Mouse (Mus musculus) forebrain, embryonic 16.5 days (tissue): ENCODE data around the gene Npdc1. TPM values are rescaled to one million over a fixed set of nuclear protein-coding genes. Genes with fewer than 3 reads are reported as not detected.

Experiments used
- ATAC-seq: fragments of 200-750 bp; cut with Nextera tagmentation; 2 replicates; pipeline ENCODE4 v1.8.0; 2017; ENCODE audit warnings: mild to moderate bottlenecking, moderate library complexity
- H3K27ac ChIP-seq: fragments of 300-500 bp; sonication (generic); 2 replicates; pipeline ENCODE4 v1.5.1; 2014; ENCODE audit warnings: low read length, control low read depth
- H3K27me3 ChIP-seq: fragments of 300-500 bp; sonication (generic); replicated peaks from 2 replicates; pipeline ENCODE4 v1.6.1; 2014; ENCODE audit warnings: low read length; ENCODE audit not compliant: control insufficient read depth, insufficient read depth
- H3K36me3 ChIP-seq: fragments of 300-500 bp; sonication (generic); 2 replicates; pipeline ENCODE4 v1.6.1; 2014; ENCODE audit not compliant: control insufficient read depth, insufficient read depth
- H3K4me1 ChIP-seq: fragments of 300-500 bp; sonication (generic); replicated peaks from 2 replicates; pipeline ENCODE4 v1.6.1; 2014; ENCODE audit warnings: low read length; ENCODE audit not compliant: control insufficient read depth, insufficient read depth
- H3K4me2 ChIP-seq: fragments of 300-500 bp; sonication (generic); 2 replicates; pipeline ENCODE4 v1.6.1; 2014; ENCODE audit warnings: mild to moderate bottlenecking, low read length, control low read depth
- H3K4me3 ChIP-seq: fragments of 300-500 bp; sonication (generic); replicated peaks from 2 replicates; pipeline ENCODE4 v1.5.1; 2014; ENCODE audit warnings: mild to moderate bottlenecking, low read length, control low read depth
- H3K9ac ChIP-seq: fragments of 300-500 bp; sonication (generic); replicated peaks from 2 replicates; pipeline ENCODE4 v1.6.1; 2014; ENCODE audit warnings: low read depth, low read length, control low read depth
- H3K9me3 ChIP-seq: fragments of 300-500 bp; sonication (generic); 2 replicates; pipeline ENCODE4 v1.6.1; 2016; ENCODE audit warnings: low read length; ENCODE audit not compliant: control insufficient read depth
- WGBS: fragments of 180-500 bp; shearing (Covaris S2); extraction: QIAGEN DNeasy Blood & Tissue Kit; methylation state at CpG from one replicate; pipeline ENCODE4 v1.1.7; 2014; 5-methylcytosine and 5-hydroxymethylcytosine counted together
- polyA plus RNA-seq: library from polyadenylated mRNA; unstranded; fragments of >200 nt; fragmentation: Nextera tagmentation; extraction: Ambion mirVana; gene quantifications from 2 replicates; pipeline ENCODE4 v1.2.1, GENCODE M21; 2015

The Npdc1 gene
- polyA plus RNA-seq, 1 experiment from 2014 or later: 515 TPM

GRCm38 (mm10) chr2:25364761-25365090 is 34.4 kb upstream of the Npdc1 start:
- Histone ChIP-seq H3K36me3 (no peaks in the 10 kb centered on the region), H3K27me3 (peaks cover 21% of the 10 kb centered on the region), H3K9me3 (no peaks in the 10 kb centered on the region), H3K4me2 (peak overlapping the region; percentile 99), H3K9ac (no peak overlapping the region), H3K27ac (no peak overlapping the region), H3K4me3 (peak overlapping the region; percentile 61), H3K4me1 (peaks cover 9% of the 10 kb centered on the region)
- peak; percentile 18; the same call in 1 of the 2 replicates for ATAC-seq
- 32% methylated on average over 9 of the region's 9 CpGs for WGBS

- under 1% methylated on average over 54 of the region's 54 CpGs for WGBS
- Histone ChIP-seq H3K36me3 (no peaks in the 10 kb centered on the region), H3K27me3 (peaks cover 21% of the 10 kb centered on the region), H3K27ac (no peak within 1 kb of the TSS), H3K9me3 (no peaks in the 10 kb centered on the region), H3K9ac (peak within 1 kb of the TSS; percentile 67), H3K4me1 (peaks cover 9% of the 10 kb centered on the region), H3K4me3 (peak within 1 kb of the TSS; percentile 61), H3K4me2 (peak within 1 kb of the TSS; percentile 99)
- peak; percentile 74 for ATAC-seq
Measured at GRCm38 (mm10) chr2:25365091-25365761, 33.9 kb upstream of the Npdc1 start, which contains the start of gene Uap1l1. Gene Uap1l1, minus strand, starts transcription at chr2:25365682.

- Histone ChIP-seq H3K4me2 (no peak overlapping the region), H3K9ac (no peak overlapping the region), H3K27me3 (peaks cover 9% of the 10 kb centered on the region), H3K4me1 (peaks cover 29% of the 10 kb centered on the region), H3K4me3 (no peak overlapping the region), H3K27ac (no peak overlapping the region), H3K36me3 (no peaks in the 10 kb centered on the region), H3K9me3 (no peaks in the 10 kb centered on the region)
- ATAC-seq: no peak
- WGBS: 93% methylated on average over 3 of the region's 3 CpGs
Measured at GRCm38 (mm10) chr2:25369996-25370395, 29.2 kb upstream of the Npdc1 start.

- no peaks in the 10 kb centered on the region for H3K36me3 ChIP-seq
- H3K9ac ChIP-seq: peak within 1 kb of the TSS; percentile 64
- H3K27me3 ChIP-seq: no peaks in the 10 kb centered on the region
- WGBS: under 1% methylated on average over 65 of the region's 65 CpGs
- no peaks in the 10 kb centered on the region for H3K9me3 ChIP-seq
- H3K4me1 ChIP-seq: peaks cover 23% of the 10 kb centered on the region
- H3K4me3 ChIP-seq: peak within 1 kb of the TSS; percentile 71
- ATAC-seq: peak; percentile 98
- peak within 1 kb of the TSS; percentile 76 for H3K4me2 ChIP-seq
- H3K27ac ChIP-seq: peak within 1 kb of the TSS; percentile 70
Measured at GRCm38 (mm10) chr2:25371764-25372643, 27.1 kb upstream of the Npdc1 start, which contains the start of gene Sapcd2. Gene Sapcd2, plus strand, starts transcription at chr2:25372321.

- H3K4me3 ChIP-seq: peak overlapping the region; percentile 71
- ATAC-seq: peak; percentile 5; the same call in 1 of the 2 replicates
- H3K27me3 ChIP-seq: no peaks in the 10 kb centered on the region
- H3K9ac ChIP-seq: peak overlapping the region; percentile 64
- no peak overlapping the region for H3K27ac ChIP-seq
- peaks cover 23% of the 10 kb centered on the region for H3K4me1 ChIP-seq
- no peaks in the 10 kb centered on the region for H3K36me3 ChIP-seq
- 1% methylated on average over 42 of the region's 42 CpGs for WGBS
- peak overlapping the region; percentile 76 for H3K4me2 ChIP-seq
- no peaks in the 10 kb centered on the region for H3K9me3 ChIP-seq
Measured at GRCm38 (mm10) chr2:25372644-25373391, 26.3 kb upstream of the Npdc1 start.

GRCm38 (mm10) chr2:25373431-25373830 is 25.7 kb upstream of the Npdc1 start:
- Histone ChIP-seq H3K4me3 (peak overlapping the region; percentile 71), H3K27ac (no peak overlapping the region), H3K36me3 (no peaks in the 10 kb centered on the region), H3K4me1 (peaks cover 23% of the 10 kb centered on the region), H3K27me3 (no peaks in the 10 kb centered on the region), H3K9ac (peak overlapping the region; percentile 64; the same call in 1 of the 2 replicates), H3K4me2 (peak overlapping the region; percentile 76), H3K9me3 (no peaks in the 10 kb centered on the region)
- WGBS: 4% methylated on average over 2 of the region's 2 CpGs
- ATAC-seq: no peak

GRCm38 (mm10) chr2:25376589-25376988 is 22.6 kb upstream of the Npdc1 start:
- Histone ChIP-seq H3K27ac (no peak overlapping the region), H3K4me1 (peaks cover 22% of the 10 kb centered on the region), H3K4me3 (no peak overlapping the region), H3K4me2 (no peak overlapping the region), H3K36me3 (no peaks in the 10 kb centered on the region), H3K9me3 (no peaks in the 10 kb centered on the region), H3K9ac (no peak overlapping the region), H3K27me3 (no peaks in the 10 kb centered on the region)
- ATAC-seq: no peak
- 65% methylated on average over 4 of the region's 4 CpGs for WGBS

- Histone ChIP-seq H3K27me3 (no peaks in the 10 kb centered on the region), H3K9ac (no peak overlapping the region), H3K9me3 (no peaks in the 10 kb centered on the region), H3K4me3 (no peak overlapping the region), H3K4me2 (no peak overlapping the region), H3K4me1 (no peaks in the 10 kb centered on the region), H3K27ac (no peak overlapping the region), H3K36me3 (no peaks in the 10 kb centered on the region)
- ATAC-seq: no peak
- WGBS: 86% methylated on average over 5 of the region's 5 CpGs
Measured at GRCm38 (mm10) chr2:25384492-25384891, 14.7 kb upstream of the Npdc1 start.

- Histone ChIP-seq H3K9ac (no peak overlapping the region), H3K4me1 (peaks cover 12% of the 10 kb centered on the region), H3K4me2 (no peak overlapping the region), H3K27me3 (peaks cover 14% of the 10 kb centered on the region), H3K36me3 (no peaks in the 10 kb centered on the region), H3K27ac (no peak overlapping the region), H3K4me3 (no peak overlapping the region), H3K9me3 (no peaks in the 10 kb centered on the region)
- WGBS: 76% methylated on average over 5 of the region's 5 CpGs
- ATAC-seq: no peak
Measured at GRCm38 (mm10) chr2:25391266-25391665, 7.9 kb upstream of the Npdc1 start.
